Mouse (Mus musculus): ENCODE measurements around the gene 2610002M06Rik. TPM values are rescaled to one million over a fixed set of nuclear protein-coding genes. Genes with fewer than 3 reads are reported as not detected.

Gene 2610002M06Rik
- total RNA-seq (2022) = 10 to 100 TPM; 11.8 to 15.0 (median 13.0) TPM

GRCm38 (mm10) chrX:107816218-107816554 lies at the start of gene 2610002M06Rik:
Gene 2610002M06Rik, minus strand, starts transcription at chrX:107816334.
- DNase-seq = peak; percentile 83

GRCm38 (mm10) chrX:107858165-107858564 lies 42.0 kb upstream of the 2610002M06Rik start:
- no peak for DNase-seq

- DNase-seq = no peak
Observed at GRCm38 (mm10) chrX:107816726-107817125, 592 bp upstream of the 2610002M06Rik start.

GRCm38 (mm10) chrX:107815502-107816217 lies 474 bp downstream of the 2610002M06Rik start:
- DNase-seq = peak; percentile 11

GRCm38 (mm10) chrX:107812120-107812519 lies 4.0 kb downstream of the 2610002M06Rik start:
- no peak for DNase-seq

- DNase-seq = no peak
Observed at GRCm38 (mm10) chrX:107796919-107797318, 19.2 kb downstream of the 2610002M06Rik start.

GRCm38 (mm10) chrX:107795785-107796184 lies 20.3 kb downstream of the 2610002M06Rik start:
- no peak for DNase-seq

GRCm38 (mm10) chrX:107792290-107792689 lies 23.8 kb downstream of the 2610002M06Rik start, which contains the start of gene Tent5d:
Gene Tent5d, plus strand, starts transcription at chrX:107792590.
- DNase-seq = no peak

GRCm38 (mm10) chrX:107790750-107791493 lies 25.2 kb downstream of the 2610002M06Rik start:
- no peak for DNase-seq

GRCm38 (mm10) chrX:107790136-107790535 lies 26.0 kb downstream of the 2610002M06Rik start:
- no peak for DNase-seq

- DNase-seq = no peak
Observed at GRCm38 (mm10) chrX:107767896-107768295, 48.2 kb downstream of the 2610002M06Rik start.

Other genes starting within 250 kb of the 2610002M06Rik start
- not detected for gene Tbx22, start 148.4 kb downstream of the 2610002M06Rik start, total RNA-seq (2022)
- not detected for gene Tent5d, start 23.7 kb downstream of the 2610002M06Rik start, total RNA-seq (2022)
- not detected for gene Gm732, start 132.1 kb upstream of the 2610002M06Rik start, total RNA-seq (2022)

Data from adrenal gland, adult 8-10 months (tissue).